Mouse (Mus musculus) hindbrain, embryonic 13.5 days (tissue): Measurements from ENCODE around the gene Vmn2r69. TPM values are rescaled to one million over a fixed set of nuclear protein-coding genes. Genes with fewer than 3 reads are reported as not detected.

ENCODE experiments used
- ATAC-seq: fragments of 200-750 bp; cut with Nextera tagmentation; 2 replicates; pipeline ENCODE4 v1.8.0; 2017; ENCODE audit warnings: moderate TSS enrichment; ENCODE audit not compliant: low FRiP score
- H3K27ac ChIP-seq: fragments of 300-500 bp; sonication (generic); 2 replicates; pipeline ENCODE4 v1.5.1; 2015; ENCODE audit warnings: inconsistent platforms, mild to moderate bottlenecking, moderate library complexity
- H3K27me3 ChIP-seq: fragments of 300-500 bp; sonication (generic); 2 replicates; pipeline ENCODE4 v1.6.1; 2015; ENCODE audit warnings: mild to moderate bottlenecking, inconsistent platforms
- H3K36me3 ChIP-seq: fragments of 300-500 bp; sonication (generic); 2 replicates; pipeline ENCODE4 v1.6.1; 2015; ENCODE audit warnings: mild to moderate bottlenecking, inconsistent platforms
- H3K4me1 ChIP-seq: fragments of 300-500 bp; sonication (generic); replicated peaks from 2 replicates; pipeline ENCODE4 v1.6.1; 2015; ENCODE audit warnings: inconsistent platforms
- H3K4me2 ChIP-seq: fragments of 300-500 bp; sonication (generic); 2 replicates; pipeline ENCODE4 v1.6.1; 2015; ENCODE audit warnings: inconsistent platforms, mild to moderate bottlenecking, moderate library complexity
- H3K4me3 ChIP-seq: fragments of 300-500 bp; sonication (generic); 2 replicates; pipeline ENCODE4 v1.5.1; 2015; ENCODE audit warnings: mild to moderate bottlenecking, inconsistent platforms
- H3K9ac ChIP-seq: fragments of 300-500 bp; sonication (generic); 2 replicates; pipeline ENCODE4 v1.6.1; 2015; ENCODE audit warnings: mild to moderate bottlenecking, inconsistent platforms
- H3K9me3 ChIP-seq: fragments of 300-500 bp; sonication (generic); 2 replicates; pipeline ENCODE4 v1.6.1; 2016; ENCODE audit warnings: inconsistent platforms
- WGBS: fragments of 180-500 bp; shearing (Covaris S2); methylation state at CpG from one replicate; pipeline ENCODE4 v1.1.7; 2015; 5-methylcytosine and 5-hydroxymethylcytosine counted together
- polyA plus RNA-seq: library from polyadenylated mRNA; unstranded; fragments of >200 nt; fragmentation: Nextera tagmentation; extraction: Ambion mirVana; gene quantifications from 2 replicates; pipeline ENCODE4 v1.2.1, GENCODE M21; 2015

Vmn2r69 gene
- not detected in 2 replicates for polyA plus RNA-seq

DNA sequence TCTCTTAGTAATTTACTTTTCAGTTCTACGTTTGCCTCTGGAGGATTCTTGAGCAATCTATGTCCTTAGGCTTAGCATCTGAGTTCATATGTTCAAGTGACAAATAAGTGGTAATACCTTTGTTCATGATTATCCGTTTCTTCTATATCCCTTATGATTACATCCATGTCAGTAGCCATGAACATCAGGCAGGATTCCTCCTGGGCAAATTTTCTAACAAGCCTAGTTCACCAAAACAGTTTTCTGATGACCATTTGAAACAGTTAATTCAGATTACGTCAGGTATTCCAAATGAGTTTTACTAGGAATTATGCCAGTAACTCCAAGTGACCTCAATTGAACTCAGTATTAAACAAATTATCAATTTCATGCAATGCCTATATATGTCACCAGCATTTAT, at the start of gene Vmn2r69:
Gene Vmn2r69, minus strand, starts transcription at position 101 of the 400 bp plus-strand sequence.
- Histone ChIP-seq H3K9ac (no peak within 1 kb of the TSS), H3K4me1 (no peaks in the 10 kb centered on the region), H3K27ac (no peak within 1 kb of the TSS), H3K27me3 (no peaks in the 10 kb centered on the region), H3K36me3 (no peaks in the 10 kb centered on the region), H3K9me3 (no peaks in the 10 kb centered on the region), H3K4me2 (no peak within 1 kb of the TSS), H3K4me3 (no peak within 1 kb of the TSS)
- ATAC-seq = no peak
- WGBS = 85% methylated on average over 3 of the region's 3 CpGs

Other genes starting within 250 kb of the Vmn2r69 start
- not detected in 2 replicates for gene Vmn2r68, start 178.1 kb downstream of the Vmn2r69 start, polyA plus RNA-seq
- gene Vmn2r71, start 147.2 kb upstream of the Vmn2r69 start, polyA plus RNA-seq = not detected in 2 replicates
- not detected in 2 replicates for gene Vmn2r70, start 153.3 kb upstream of the Vmn2r69 start, polyA plus RNA-seq